Mouse (Mus musculus): ENCODE results near the gene Katnal1. TPM values are rescaled to one million over a fixed set of nuclear protein-coding genes. Genes with fewer than 3 reads are reported as not detected.

Gene Katnal1
- polyA plus RNA-seq, 1 experiment, result 8.2 TPM

GRCm38 (mm10) chr5:148899361-148899760, 29.8 kb downstream of the Katnal1 start:
- Histone ChIP-seq H3K36me3 (ENCODE audit: control insufficient read depth, insufficient read depth) (peaks cover 2% of the 10 kb centered on the region), H3K79me3 (ENCODE audit: low read depth) (no peaks in the 10 kb centered on the region), H3K4me3 (ENCODE audit: insufficient read depth, poor library complexity, severe bottlenecking) (no peak overlapping the region), H3ac (ENCODE audit: control insufficient read depth, insufficient read length, low read depth) (no peak overlapping the region), H3K27me3 (ENCODE audit: control insufficient read depth, insufficient read depth, insufficient read length) (no peaks in the 10 kb centered on the region), H3K79me2 (ENCODE audit: control insufficient read depth, insufficient read depth) (no peaks in the 10 kb centered on the region)
- TF ChIP-seq USF1 (IDR thresholded peaks at IDR 0.05; ENCODE audit: low read depth) (no peak), FOSL1 (IDR thresholded peaks at IDR 0.05; ENCODE audit: insufficient read depth, low read length, poor library complexity, severe bottlenecking) (no peak), CTCF (IDR thresholded peaks at IDR 0.05; ENCODE audit: control insufficient read depth, insufficient read depth, insufficient read length) (no peak), MYOD1 (IDR thresholded peaks at IDR 0.05; ENCODE audit: control insufficient read depth, insufficient read length, low read depth) (no peak), MYOG (IDR thresholded peaks at IDR 0.05; ENCODE audit: control insufficient read depth, extremely low read depth, insufficient read length) (no peak), MAX (IDR thresholded peaks at IDR 0.05) (no peak), CEBPB (IDR thresholded peaks at IDR 0.05; ENCODE audit: low read depth) (no peak)

- no peak overlapping the region for H3K4me3 ChIP-seq (ENCODE audit: insufficient read depth, poor library complexity, severe bottlenecking)
These were observed 31.1 kb downstream of the Katnal1 start for GRCm38 (mm10) chr5:148897941-148898417.

GRCm38 (mm10) chr5:148897069-148897702, 31.9 kb downstream of the Katnal1 start:
- no peaks in the 10 kb centered on the region for H3K79me3 ChIP-seq (ENCODE audit: low read depth)
- TF ChIP-seq USF1 (IDR thresholded peaks at IDR 0.05; ENCODE audit: low read depth), result no peak
- no peak for TF ChIP-seq MYOG (IDR thresholded peaks at IDR 0.05; ENCODE audit: control insufficient read depth, extremely low read depth, insufficient read length)
- TF ChIP-seq CEBPB (IDR thresholded peaks at IDR 0.05; ENCODE audit: low read depth), result no peak
- no peak for TF ChIP-seq FOSL1 (IDR thresholded peaks at IDR 0.05; ENCODE audit: insufficient read depth, low read length, poor library complexity, severe bottlenecking)
- no peak for TF ChIP-seq MAX (IDR thresholded peaks at IDR 0.05)
- no peak for TF ChIP-seq MYOD1 (IDR thresholded peaks at IDR 0.05; ENCODE audit: control insufficient read depth, insufficient read length, low read depth)
- TF ChIP-seq CTCF (IDR thresholded peaks at IDR 0.05; ENCODE audit: control insufficient read depth, insufficient read depth, insufficient read length), result no peak
- no peaks in the 10 kb centered on the region for H3K79me2 ChIP-seq (ENCODE audit: control insufficient read depth, insufficient read depth)
- H3ac ChIP-seq (ENCODE audit: control insufficient read depth, insufficient read length, low read depth), result no peak overlapping the region
- no peaks in the 10 kb centered on the region for H3K27me3 ChIP-seq (ENCODE audit: control insufficient read depth, insufficient read depth, insufficient read length)
- no peak overlapping the region for H3K4me3 ChIP-seq (ENCODE audit: insufficient read depth, poor library complexity, severe bottlenecking)
- no peaks in the 10 kb centered on the region for H3K36me3 ChIP-seq (ENCODE audit: control insufficient read depth, insufficient read depth)

More at GRCm38 (mm10) chr5:148897941-148898417, 31.1 kb downstream of the Katnal1 start:
- Histone ChIP-seq H3ac (ENCODE audit: control insufficient read depth, insufficient read length, low read depth) (no peak overlapping the region), H3K79me2 (ENCODE audit: control insufficient read depth, insufficient read depth) (no peaks in the 10 kb centered on the region), H3K79me3 (ENCODE audit: low read depth) (no peaks in the 10 kb centered on the region), H3K27me3 (ENCODE audit: control insufficient read depth, insufficient read depth, insufficient read length) (no peaks in the 10 kb centered on the region), H3K36me3 (ENCODE audit: control insufficient read depth, insufficient read depth) (no peaks in the 10 kb centered on the region)
- TF ChIP-seq CEBPB (IDR thresholded peaks at IDR 0.05; ENCODE audit: low read depth), result no peak

- Histone ChIP-seq H3K79me3 (ENCODE audit: low read depth) (no peaks in the 10 kb centered on the region), H3ac (ENCODE audit: control insufficient read depth, insufficient read length, low read depth) (no peak overlapping the region), H3K27me3 (ENCODE audit: control insufficient read depth, insufficient read depth, insufficient read length) (no peaks in the 10 kb centered on the region), H3K36me3 (ENCODE audit: control insufficient read depth, insufficient read depth) (peaks cover 2% of the 10 kb centered on the region), H3K79me2 (ENCODE audit: control insufficient read depth, insufficient read depth) (no peaks in the 10 kb centered on the region), H3K4me3 (ENCODE audit: insufficient read depth, poor library complexity, severe bottlenecking) (no peak overlapping the region)
- TF ChIP-seq MAX (IDR thresholded peaks at IDR 0.05), result no peak
- TF ChIP-seq USF1 (IDR thresholded peaks at IDR 0.05; ENCODE audit: low read depth), result no peak
- no peak for TF ChIP-seq MYOD1 (IDR thresholded peaks at IDR 0.05; ENCODE audit: control insufficient read depth, insufficient read length, low read depth)
- TF ChIP-seq MYOG (IDR thresholded peaks at IDR 0.05; ENCODE audit: control insufficient read depth, extremely low read depth, insufficient read length), result no peak
- no peak for TF ChIP-seq CEBPB (IDR thresholded peaks at IDR 0.05; ENCODE audit: low read depth)
- no peak for TF ChIP-seq FOSL1 (IDR thresholded peaks at IDR 0.05; ENCODE audit: insufficient read depth, low read length, poor library complexity, severe bottlenecking)
- TF ChIP-seq CTCF (IDR thresholded peaks at IDR 0.05; ENCODE audit: control insufficient read depth, insufficient read depth, insufficient read length), result no peak
These were observed 32.6 kb downstream of the Katnal1 start for GRCm38 (mm10) chr5:148896515-148896914.

GRCm38 (mm10) chr5:148895833-148896232, 33.3 kb downstream of the Katnal1 start:
- peaks cover 9% of the 10 kb centered on the region for H3K36me3 ChIP-seq (ENCODE audit: control insufficient read depth, insufficient read depth)
- H3K27me3 ChIP-seq (ENCODE audit: control insufficient read depth, insufficient read depth, insufficient read length), result no peaks in the 10 kb centered on the region
- H3ac ChIP-seq (ENCODE audit: control insufficient read depth, insufficient read length, low read depth), result no peak overlapping the region
- TF ChIP-seq CTCF (IDR thresholded peaks at IDR 0.05; ENCODE audit: control insufficient read depth, insufficient read depth, insufficient read length) (no peak), MYOD1 (IDR thresholded peaks at IDR 0.05; ENCODE audit: control insufficient read depth, insufficient read length, low read depth) (no peak), USF1 (IDR thresholded peaks at IDR 0.05; ENCODE audit: low read depth) (no peak), CEBPB (IDR thresholded peaks at IDR 0.05; ENCODE audit: low read depth) (no peak), FOSL1 (IDR thresholded peaks at IDR 0.05; ENCODE audit: insufficient read depth, low read length, poor library complexity, severe bottlenecking) (peak; percentile 11), MYOG (IDR thresholded peaks at IDR 0.05; ENCODE audit: control insufficient read depth, extremely low read depth, insufficient read length) (no peak)
- no peaks in the 10 kb centered on the region for H3K79me3 ChIP-seq (ENCODE audit: low read depth)
- no peak overlapping the region for H3K4me3 ChIP-seq (ENCODE audit: insufficient read depth, poor library complexity, severe bottlenecking)
- H3K79me2 ChIP-seq (ENCODE audit: control insufficient read depth, insufficient read depth), result no peaks in the 10 kb centered on the region

GRCm38 (mm10) chr5:148895034-148895433, 34.1 kb downstream of the Katnal1 start:
- Histone ChIP-seq H3ac (ENCODE audit: control insufficient read depth, insufficient read length, low read depth) (peak overlapping the region; percentile 16), H3K4me3 (ENCODE audit: insufficient read depth, poor library complexity, severe bottlenecking) (no peak overlapping the region), H3K36me3 (ENCODE audit: control insufficient read depth, insufficient read depth) (peaks cover 12% of the 10 kb centered on the region), H3K79me3 (ENCODE audit: low read depth) (no peaks in the 10 kb centered on the region), H3K79me2 (ENCODE audit: control insufficient read depth, insufficient read depth) (no peaks in the 10 kb centered on the region), H3K27me3 (ENCODE audit: control insufficient read depth, insufficient read depth, insufficient read length) (no peaks in the 10 kb centered on the region)
- TF ChIP-seq MAX (IDR thresholded peaks at IDR 0.05) (no peak), MYOD1 (IDR thresholded peaks at IDR 0.05; ENCODE audit: control insufficient read depth, insufficient read length, low read depth) (no peak), FOSL1 (IDR thresholded peaks at IDR 0.05; ENCODE audit: insufficient read depth, low read length, poor library complexity, severe bottlenecking) (no peak), USF1 (IDR thresholded peaks at IDR 0.05; ENCODE audit: low read depth) (no peak), MYOG (IDR thresholded peaks at IDR 0.05; ENCODE audit: control insufficient read depth, extremely low read depth, insufficient read length) (no peak), CEBPB (IDR thresholded peaks at IDR 0.05; ENCODE audit: low read depth) (no peak), CTCF (IDR thresholded peaks at IDR 0.05; ENCODE audit: control insufficient read depth, insufficient read depth, insufficient read length) (no peak)
